Mouse (Mus musculus) midbrain, embryonic 13.5 days (tissue): ENCODE data around the gene Col25a1. TPM values are rescaled to one million over a fixed set of nuclear protein-coding genes. Genes with fewer than 3 reads are reported as not detected.

Experiments
- ATAC-seq: fragments of 200-750 bp; cut with Nextera tagmentation; 2 replicates; pipeline ENCODE4 v1.8.0; 2017; ENCODE audit warnings: mild to moderate bottlenecking, moderate TSS enrichment, moderate library complexity
- H3K27ac ChIP-seq: fragments of 300-500 bp; sonication (generic); 2 replicates; pipeline ENCODE4 v1.5.1; 2015; ENCODE audit warnings: inconsistent platforms, mild to moderate bottlenecking, moderate library complexity
- H3K27me3 ChIP-seq: fragments of 300-500 bp; sonication (generic); 2 replicates; pipeline ENCODE4 v1.6.1; 2015; ENCODE audit warnings: mild to moderate bottlenecking, inconsistent platforms
- H3K36me3 ChIP-seq: fragments of 300-500 bp; sonication (generic); 2 replicates; pipeline ENCODE4 v1.6.1; 2015; ENCODE audit warnings: mild to moderate bottlenecking, inconsistent platforms
- H3K4me1 ChIP-seq: fragments of 300-500 bp; sonication (generic); replicated peaks from 2 replicates; pipeline ENCODE4 v1.6.1; 2015; ENCODE audit warnings: inconsistent platforms
- H3K4me2 ChIP-seq: fragments of 300-500 bp; sonication (generic); replicated peaks from 2 replicates; pipeline ENCODE4 v1.6.1; 2015; ENCODE audit warnings: moderate library complexity, mild to moderate bottlenecking, inconsistent platforms
- H3K4me3 ChIP-seq: fragments of 300-500 bp; sonication (generic); replicated peaks from 2 replicates; pipeline ENCODE4 v1.5.1; 2015; ENCODE audit warnings: mild to moderate bottlenecking, inconsistent platforms
- H3K9ac ChIP-seq: fragments of 300-500 bp; sonication (generic); replicated peaks from 2 replicates; pipeline ENCODE4 v1.6.1; 2015; ENCODE audit warnings: mild to moderate bottlenecking, inconsistent platforms
- H3K9me3 ChIP-seq: fragments of 300-500 bp; sonication (generic); 2 replicates; pipeline ENCODE4 v1.6.1; 2016; ENCODE audit warnings: mild to moderate bottlenecking, inconsistent platforms
- WGBS: fragments of 180-500 bp; shearing (Covaris S2); methylation state at CpG from one replicate; pipeline ENCODE4 v1.1.7; 2015; 5-methylcytosine and 5-hydroxymethylcytosine counted together
- polyA plus RNA-seq: library from polyadenylated mRNA; unstranded; fragments of >200 nt; fragmentation: Nextera tagmentation; extraction: Ambion mirVana; gene quantifications from 2 replicates; pipeline ENCODE4 v1.2.1, GENCODE M21; 2015

Gene Col25a1
- polyA plus RNA-seq, 1 experiment from 2014 or later, result 11.2 TPM

DNA sequence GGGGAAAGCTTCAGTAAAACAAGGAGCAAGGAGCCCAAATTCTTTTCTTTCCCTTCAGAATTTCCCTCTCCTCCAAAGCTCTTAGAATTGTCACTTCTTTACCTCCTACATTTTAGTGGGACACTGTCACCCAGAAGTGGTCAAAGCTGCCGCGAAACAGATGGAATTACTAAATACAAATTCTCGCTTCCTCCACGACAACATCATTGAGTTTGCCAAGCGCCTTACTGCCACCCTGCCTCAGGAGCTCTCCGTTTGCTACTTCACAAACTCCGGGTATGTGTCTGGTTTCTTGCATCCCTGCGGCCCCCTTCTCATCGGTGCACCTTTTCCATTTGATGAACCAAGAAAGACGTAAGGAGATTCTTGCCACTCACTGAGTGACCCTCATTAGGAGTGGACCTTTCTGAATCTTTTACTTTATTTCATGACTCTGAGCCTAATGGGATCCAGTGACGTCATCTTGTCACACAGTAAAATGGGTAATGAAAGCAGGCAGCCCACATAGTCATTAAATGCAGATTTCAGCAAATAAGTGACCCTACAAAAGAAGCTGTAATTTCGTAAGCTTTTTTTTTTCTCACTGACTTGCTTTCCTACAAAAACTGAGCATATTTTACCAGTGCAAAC is 489.3 kb downstream of the Col25a1 start:
- no peak overlapping the region for H3K4me3 ChIP-seq
- H3K9me3 ChIP-seq, result no peaks in the 10 kb centered on the region
- H3K27me3 ChIP-seq, result no peaks in the 10 kb centered on the region; the same call in 1 of the 2 replicates
- no peak for ATAC-seq
- H3K27ac ChIP-seq, result no peak overlapping the region
- WGBS, result 77% methylated on average over 12 of the region's 12 CpGs
- H3K4me1 ChIP-seq, result peaks cover 6% of the 10 kb centered on the region; the same call in 1 of the 2 replicates
- H3K4me2 ChIP-seq, result no peak overlapping the region
- H3K9ac ChIP-seq, result no peak overlapping the region
- H3K36me3 ChIP-seq, result no peaks in the 10 kb centered on the region

DNA sequence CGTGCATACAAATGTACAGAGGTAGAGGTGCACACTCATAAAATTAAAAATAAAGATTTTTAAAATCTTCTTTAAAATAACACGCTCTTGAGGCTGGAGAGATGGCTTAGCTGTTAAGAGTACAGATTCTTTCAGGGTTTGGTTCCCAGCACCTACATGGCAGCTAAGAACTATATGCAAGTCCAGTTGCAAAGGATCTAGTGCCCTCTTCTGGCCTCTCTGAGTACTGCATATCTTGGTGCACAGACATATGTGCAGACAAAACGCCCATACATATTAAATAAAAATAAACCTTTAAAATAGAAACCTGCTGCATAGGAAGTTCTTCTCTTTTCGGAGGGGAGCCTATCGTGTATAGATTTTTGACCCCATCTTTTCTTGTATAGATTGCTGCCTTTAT is 497.1 kb downstream of the Col25a1 start:
- WGBS, result 94% methylated on average over 5 of the region's 5 CpGs
- ATAC-seq, result no peak
- Histone ChIP-seq H3K4me2 (no peak overlapping the region), H3K27me3 (no peaks in the 10 kb centered on the region), H3K27ac (no peak overlapping the region), H3K36me3 (no peaks in the 10 kb centered on the region), H3K4me3 (no peak overlapping the region), H3K4me1 (no peaks in the 10 kb centered on the region), H3K9ac (no peak overlapping the region), H3K9me3 (peaks cover 4% of the 10 kb centered on the region; the same call in 1 of the 2 replicates)

DNA sequence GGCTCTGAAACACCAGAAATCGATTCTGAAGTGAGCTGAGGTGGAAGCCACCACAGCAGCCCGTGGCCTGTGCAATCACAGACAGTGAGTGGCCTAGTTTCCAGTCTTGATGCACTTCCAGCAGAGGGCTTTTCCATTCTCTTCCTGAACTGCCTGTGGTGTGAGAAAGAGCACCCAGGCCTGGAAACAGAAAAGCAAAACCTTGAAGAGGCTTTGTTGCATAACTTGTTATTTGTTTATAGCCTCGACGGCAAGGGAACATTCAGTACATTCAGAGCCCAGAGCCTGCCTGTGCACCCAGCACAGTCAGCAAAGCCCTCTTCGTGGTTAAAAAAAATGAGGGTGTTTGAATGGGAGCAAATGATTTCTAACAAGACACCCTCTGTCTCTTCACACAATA is 502.6 kb downstream of the Col25a1 start:
- Histone ChIP-seq H3K27ac (no peak overlapping the region), H3K9me3 (no peaks in the 10 kb centered on the region), H3K4me3 (no peak overlapping the region), H3K36me3 (no peaks in the 10 kb centered on the region), H3K9ac (no peak overlapping the region), H3K4me1 (no peaks in the 10 kb centered on the region), H3K4me2 (no peak overlapping the region), H3K27me3 (no peaks in the 10 kb centered on the region)
- no peak for ATAC-seq
- WGBS, result 80% methylated on average over 5 of the region's 5 CpGs

DNA sequence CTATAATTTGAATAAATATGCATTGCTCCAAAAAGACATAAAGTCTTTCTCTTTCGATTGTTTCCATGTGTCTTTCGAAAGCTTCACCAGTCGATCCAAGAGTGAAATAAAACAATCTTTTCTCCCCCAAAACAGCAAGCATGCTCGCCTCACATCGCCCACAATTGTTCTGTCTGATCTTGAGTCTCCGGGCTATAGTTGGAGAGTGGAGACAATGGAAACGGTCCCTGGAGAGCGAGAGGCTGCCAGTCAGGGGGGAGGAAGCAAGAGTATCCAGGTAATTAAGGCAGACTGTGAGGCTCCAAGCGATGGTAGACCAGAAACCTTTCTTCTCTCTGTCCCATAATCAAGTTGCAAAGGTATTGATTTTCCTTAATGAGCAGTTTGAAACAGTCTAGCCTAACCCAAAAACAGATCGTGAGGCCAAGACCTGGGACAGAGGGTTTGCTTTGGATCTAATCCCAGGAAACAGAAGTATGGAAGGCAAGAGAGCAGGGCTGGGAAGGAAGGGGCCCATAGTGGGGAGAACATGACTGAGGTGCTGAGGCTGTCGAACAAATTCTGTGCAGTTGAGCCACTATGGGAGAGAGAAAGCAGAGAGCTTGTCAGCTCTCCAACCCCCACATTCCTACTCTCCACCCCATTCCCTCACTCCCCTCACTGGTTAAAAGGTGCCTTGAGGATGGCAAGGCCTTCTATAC is 515.0 kb downstream of the Col25a1 start:
- H3K4me1 ChIP-seq, result no peaks in the 10 kb centered on the region
- H3K36me3 ChIP-seq, result no peaks in the 10 kb centered on the region
- ATAC-seq, result no peak
- H3K27me3 ChIP-seq, result no peaks in the 10 kb centered on the region
- no peaks in the 10 kb centered on the region for H3K9me3 ChIP-seq
- no peak overlapping the region for H3K27ac ChIP-seq
- H3K9ac ChIP-seq, result no peak overlapping the region
- 70% methylated on average over 11 of the region's 11 CpGs for WGBS
- H3K4me2 ChIP-seq, result no peak overlapping the region
- no peak overlapping the region for H3K4me3 ChIP-seq

Other genes with a start within 250 kb of the Col25a1 start
- 35.1 and 39.5 TPM in 2 replicates for gene Casp6, start 230.1 kb upstream of the Col25a1 start, polyA plus RNA-seq
- gene Mcub, start 161.3 kb upstream of the Col25a1 start, polyA plus RNA-seq, result 3.9 TPM in 2 replicates
- 29.3 and 29.9 TPM in 2 replicates for gene Sec24b, start 69.9 kb upstream of the Col25a1 start, polyA plus RNA-seq